Mouse (Mus musculus) left cerebral cortex, postnatal 25 days (tissue): ENCODE results near the gene Iba57. TPM values are rescaled to one million over a fixed set of nuclear protein-coding genes. Genes with fewer than 3 reads are reported as not detected.

Experiments used
- DNase-seq, 2 experiments: peaks; one replicate each; pipeline ENCODE4 v3.0.0; 2022; ENCODE audit warnings: low spot score in 2 of 2, mixed read lengths in 1 of 2
- intact Hi-C: fragments of 180-260 bp; cut with DNase I; formaldehyde crosslinking; loops from one replicate; pipeline ENCODE4 v1.15.1; 2025
- total RNA-seq, 2 experiments: library from RNA; stranded (reverse); gene quantifications; 2 replicates each; pipeline ENCODE4 v1.2.3; 2021

The Iba57 gene
- total RNA-seq, 2 experiments from 2014 or later: 7.1 to 8.8 TPM

DNA sequence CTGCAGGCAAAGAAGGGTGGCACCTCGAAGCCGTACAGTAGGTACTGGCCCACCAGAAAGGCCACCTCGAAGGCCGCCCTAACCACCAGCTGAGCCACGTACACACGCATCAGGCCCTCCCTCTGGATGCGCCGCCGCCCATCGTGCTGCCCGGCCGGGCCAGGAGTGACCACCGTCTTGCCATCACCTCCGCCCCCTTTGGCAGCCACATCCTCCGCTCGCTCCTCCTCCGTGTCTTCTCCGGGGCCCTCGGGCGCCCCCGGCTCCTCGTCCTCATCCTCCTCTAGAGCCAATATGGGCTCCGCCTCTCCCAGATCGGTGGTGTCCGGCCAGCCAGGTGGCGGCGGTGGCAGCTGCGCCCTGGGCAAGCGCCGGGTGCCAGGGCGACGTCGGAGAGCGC, 13.4 kb upstream of the Iba57 start:
- intact Hi-C loops: no loop called here
- DNase-seq: no peak

DNA sequence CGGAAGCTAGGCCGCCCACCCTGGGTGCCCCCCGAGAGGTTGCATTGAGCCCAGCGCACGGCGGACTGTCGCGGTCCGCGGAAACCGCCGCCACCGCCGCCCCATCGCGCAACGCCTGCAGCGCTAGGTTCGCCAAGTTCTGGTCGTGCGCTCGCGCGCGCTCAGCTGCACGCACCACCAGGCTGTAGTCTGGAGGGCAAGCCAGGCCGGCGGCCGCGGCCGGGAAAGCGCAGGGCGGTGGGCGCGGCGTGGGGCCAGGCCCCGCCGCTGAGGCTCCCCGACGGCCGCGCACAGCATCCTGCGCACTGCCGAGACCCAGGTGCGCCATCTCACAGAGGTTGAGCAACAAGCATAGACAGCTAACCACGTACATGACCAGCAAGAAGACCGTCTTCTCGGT, 12.9 kb upstream of the Iba57 start:
- intact Hi-C loops: no loop called here
- no peak for DNase-seq

DNA sequence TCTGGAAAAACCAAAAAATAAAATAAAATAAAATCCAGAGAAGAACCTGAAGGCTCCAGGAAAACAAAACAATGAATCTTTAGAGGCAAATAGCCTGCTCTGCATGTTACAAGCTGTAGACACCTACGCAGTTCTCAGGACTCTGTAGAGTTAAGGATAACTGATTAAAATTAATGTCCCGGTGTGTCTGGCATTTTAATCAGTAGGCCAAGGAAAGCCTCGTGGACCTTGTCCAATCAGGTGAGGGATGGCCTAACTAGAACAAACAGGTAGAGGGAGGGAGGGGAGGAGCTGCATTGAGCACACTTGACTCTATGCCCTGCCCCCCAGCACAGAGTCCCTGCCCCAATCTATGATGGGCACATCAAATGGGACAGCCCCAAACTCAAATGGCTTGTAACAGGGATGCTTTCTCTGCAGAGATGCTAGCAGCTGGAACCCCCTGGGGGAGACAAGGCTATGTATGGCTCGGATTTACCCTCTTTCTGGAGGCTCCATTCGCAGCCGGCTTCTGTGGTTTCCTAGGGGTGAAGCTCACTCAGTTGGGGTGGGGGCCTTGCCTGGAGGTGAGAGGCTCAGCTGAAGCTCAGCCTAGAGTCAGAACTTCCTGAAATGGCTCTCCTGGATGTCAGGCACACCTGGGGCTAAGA, 10.8 kb upstream of the Iba57 start:
- DNase-seq: no peak
- intact Hi-C loops: loop anchor here (5.0 kb wide), 1 partner anchor 103 kb away; no protein-coding TSS in a partner anchor

DNA sequence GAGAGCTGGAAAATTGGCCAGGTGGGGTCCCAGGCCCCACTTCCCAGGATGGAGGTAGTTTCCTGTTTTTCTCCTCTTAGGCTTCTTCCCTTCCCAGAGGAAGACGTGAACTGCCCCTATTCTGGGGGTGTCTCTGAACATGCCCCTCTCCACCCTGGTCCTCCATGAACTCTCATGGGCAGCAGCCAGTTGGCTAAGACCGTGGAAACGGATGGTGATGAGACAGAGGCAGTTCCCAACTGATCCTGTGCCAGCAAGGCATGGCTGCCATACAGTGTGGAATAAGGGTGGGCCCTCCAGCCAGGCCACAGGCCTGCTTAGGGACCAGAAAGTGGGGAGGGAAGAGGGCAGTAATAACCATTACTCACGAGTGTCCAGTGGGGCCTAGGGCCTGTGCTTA, 7.0 kb upstream of the Iba57 start:
- DNase-seq: no peak
- intact Hi-C loops: loop anchor here (5.0 kb wide), 1 partner anchor 107 kb away; no protein-coding TSS in a partner anchor

DNA sequence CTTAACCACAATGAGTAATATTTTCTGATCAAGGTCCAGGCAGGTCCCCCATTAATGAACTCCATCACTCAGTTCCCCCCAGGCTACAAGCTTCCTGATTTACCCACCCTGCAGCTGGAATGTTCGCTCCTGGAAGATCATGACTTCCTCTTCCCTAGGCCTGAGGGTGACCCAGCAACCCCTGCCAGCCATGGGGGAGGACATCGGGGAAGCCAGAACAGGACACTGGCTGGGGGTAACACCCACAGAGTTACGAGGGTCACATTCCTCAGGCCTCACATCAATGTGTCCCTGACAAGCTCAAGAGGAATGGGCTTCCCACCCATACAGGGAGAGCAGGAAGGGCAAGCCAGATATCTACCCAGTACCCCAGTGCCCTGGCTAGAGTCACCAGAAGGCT, 6.3 kb upstream of the Iba57 start:
- no peak for DNase-seq
- intact Hi-C loops: loop anchor here (5.0 kb wide), 1 partner anchor 107 kb away; no protein-coding TSS in a partner anchor

DNA sequence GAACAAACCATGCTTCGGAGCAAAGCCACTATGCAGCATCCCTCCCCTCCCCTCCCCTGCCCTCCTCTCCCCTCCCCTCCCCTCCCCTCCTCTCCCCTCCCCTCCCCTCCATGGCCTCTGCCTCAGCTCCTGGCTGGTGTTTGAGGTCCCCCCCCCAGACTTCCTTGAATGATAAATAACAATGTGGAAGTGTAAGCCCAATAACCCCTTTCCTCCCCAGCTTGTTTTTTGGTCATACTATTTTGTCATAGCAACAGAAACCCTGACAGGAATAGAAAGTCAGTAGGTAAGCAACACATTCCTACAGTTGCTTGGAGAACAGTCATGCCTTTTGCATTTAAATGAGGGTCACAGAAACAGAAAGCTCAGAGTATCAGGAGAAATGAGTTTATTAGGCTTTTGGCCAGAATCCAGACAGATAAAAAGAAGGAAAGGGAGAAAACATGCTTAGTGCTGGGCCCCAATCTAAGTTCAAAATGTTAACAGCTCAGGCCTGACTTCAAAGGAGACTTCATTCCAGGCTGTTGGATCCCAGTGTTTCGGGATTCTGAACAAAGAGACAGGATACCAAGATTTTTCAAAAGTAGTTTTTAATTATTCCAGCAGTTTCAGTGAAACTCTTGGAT, 2.2 kb upstream of the Iba57 start:
- intact Hi-C loops: no loop called here
- DNase-seq: no peak

DNA sequence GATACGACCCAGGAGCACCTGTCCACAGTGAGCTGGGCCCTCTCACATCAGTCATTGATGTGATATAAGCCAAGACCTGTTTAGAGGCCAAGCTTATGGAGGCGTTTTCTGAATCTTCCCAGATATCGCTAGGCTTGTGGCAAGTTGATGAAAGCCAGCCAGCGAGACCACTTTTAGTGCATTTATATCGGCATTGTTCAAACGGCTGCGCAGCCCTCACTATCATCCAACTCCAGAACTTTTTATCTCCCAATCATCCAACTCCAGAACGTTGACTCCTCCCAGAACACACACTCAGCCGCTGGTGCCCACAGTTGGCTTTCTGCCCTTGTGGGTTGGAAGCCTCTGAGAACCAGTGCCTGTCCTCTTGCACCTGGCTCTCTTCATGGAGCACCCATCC, 845 bp upstream of the Iba57 start:
- no peak for DNase-seq
- intact Hi-C loops: no loop called here

DNA sequence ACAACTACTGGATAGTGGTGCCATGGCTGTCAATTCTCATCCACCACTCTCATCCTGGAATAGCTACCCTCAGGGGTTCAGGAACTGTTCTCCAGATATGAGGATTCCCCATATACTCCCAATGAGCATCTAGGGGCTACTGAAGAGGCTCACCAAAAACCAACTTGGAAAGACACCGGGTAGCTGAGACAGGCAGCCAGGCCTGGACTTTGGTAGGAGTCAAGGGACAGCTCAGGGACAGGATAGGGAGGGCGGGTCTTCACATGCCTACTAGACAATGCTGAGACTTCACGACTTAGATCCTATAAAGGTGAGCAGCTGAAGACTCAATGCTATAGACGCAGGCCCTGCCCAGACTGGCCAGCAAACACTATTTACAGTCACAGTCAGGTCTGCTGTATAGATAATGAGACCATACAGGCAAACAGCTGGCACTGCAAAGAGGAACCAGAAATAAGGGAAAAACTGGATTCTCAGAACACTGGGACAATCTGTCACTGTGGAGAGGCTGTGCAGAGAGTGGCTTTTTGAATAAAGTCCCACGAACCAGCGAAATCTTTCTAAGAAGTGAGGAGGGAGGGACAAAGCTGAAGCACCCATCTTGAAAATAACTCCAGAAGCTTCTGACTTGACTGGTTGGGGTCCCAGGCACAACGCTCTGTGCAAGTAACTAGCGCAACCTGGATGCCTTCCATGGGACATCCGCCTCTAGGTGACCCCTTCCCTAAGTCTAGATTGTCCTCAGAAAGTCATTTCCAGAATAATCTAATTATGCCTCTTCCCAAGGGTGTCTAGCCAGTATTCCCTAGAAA, 890 bp downstream of the Iba57 start:
- DNase-seq: no peak
- intact Hi-C loops: no loop called here

DNA sequence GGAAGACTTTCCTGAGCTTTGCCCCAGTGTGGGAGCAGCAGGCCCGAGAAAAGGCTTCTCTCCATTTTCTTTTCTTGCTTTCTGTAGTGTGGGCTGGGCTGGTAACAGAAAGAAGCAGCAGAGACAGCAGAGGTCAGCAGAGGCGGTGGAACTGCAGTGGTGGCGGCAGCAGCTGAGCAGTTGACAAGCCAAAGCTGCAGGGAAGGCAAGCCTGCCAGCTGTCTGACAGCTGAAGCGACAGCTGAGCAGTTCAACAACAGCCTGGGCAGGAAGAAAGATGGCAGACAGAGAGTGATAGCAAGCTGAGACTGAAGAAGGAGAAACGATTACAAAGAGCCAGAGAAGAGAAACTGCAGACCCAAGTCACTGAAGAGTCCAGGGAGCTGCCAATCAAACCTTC, 2.1 kb downstream of the Iba57 start:
- intact Hi-C loops: no loop called here

DNA sequence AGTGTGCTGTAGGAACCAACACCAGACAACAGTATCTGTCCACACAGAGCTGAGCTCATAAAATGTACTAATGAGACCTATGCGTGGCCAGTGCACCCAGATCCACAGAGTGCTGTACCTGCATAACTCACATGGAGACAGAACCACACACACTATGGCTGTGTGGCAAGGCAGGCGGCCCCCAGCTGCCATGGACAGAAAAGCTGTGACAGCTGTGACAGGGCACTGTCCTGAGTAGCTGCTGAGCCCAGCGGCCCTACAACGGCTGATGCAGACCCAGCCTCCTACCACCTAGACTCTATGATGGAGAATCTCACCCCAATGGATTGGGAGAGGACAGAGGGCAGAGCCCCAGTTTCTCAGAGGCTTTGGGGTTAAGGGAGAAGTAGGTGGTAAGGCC, 4.0 kb downstream of the Iba57 start:
- no peak for DNase-seq
- intact Hi-C loops: no loop called here

More for the DNA sequence above, 2.1 kb downstream of the Iba57 start:
- no peak for DNase-seq

DNA sequence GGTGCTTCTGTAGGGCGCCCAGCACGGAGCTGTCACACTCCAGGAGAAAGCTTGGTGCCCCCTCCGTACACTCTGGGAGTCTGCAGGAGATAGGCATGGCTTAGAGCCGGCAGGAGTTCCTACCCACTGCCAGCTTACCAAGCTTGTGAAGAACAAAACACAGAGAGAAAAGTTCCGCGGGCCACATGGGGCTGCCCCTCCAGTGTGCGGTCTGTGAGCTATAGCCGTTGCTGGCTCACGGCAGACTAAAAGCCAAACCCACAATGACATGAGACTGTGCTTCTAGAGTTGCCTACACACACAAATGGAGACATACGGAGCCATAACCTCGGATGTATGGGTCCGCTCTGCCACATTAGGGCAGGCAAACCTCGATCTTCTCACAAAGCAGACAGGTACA, 4.4 kb downstream of the Iba57 start:
- intact Hi-C loops: no loop called here
- no peak for DNase-seq

DNA sequence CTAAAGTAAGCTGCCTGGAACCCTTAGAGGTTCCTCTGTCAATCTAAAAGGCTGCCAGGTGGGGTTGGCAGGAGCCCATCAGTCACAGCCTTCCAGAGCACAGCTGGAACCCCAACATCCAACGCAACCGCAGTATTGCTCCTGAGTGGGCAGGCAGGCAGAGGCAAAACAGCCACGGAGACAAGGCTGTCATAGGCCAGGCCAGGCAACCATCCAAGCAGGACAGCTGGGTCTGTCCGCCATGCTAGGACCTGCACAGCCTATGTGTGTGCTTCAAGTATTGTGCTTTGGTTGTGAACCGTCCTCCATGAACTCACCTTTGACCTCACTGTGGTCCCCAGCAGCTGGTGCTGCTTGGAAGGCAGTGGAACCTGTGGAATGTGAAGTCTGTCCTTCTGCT, 7.6 kb downstream of the Iba57 start:
- DNase-seq: no peak

DNA sequence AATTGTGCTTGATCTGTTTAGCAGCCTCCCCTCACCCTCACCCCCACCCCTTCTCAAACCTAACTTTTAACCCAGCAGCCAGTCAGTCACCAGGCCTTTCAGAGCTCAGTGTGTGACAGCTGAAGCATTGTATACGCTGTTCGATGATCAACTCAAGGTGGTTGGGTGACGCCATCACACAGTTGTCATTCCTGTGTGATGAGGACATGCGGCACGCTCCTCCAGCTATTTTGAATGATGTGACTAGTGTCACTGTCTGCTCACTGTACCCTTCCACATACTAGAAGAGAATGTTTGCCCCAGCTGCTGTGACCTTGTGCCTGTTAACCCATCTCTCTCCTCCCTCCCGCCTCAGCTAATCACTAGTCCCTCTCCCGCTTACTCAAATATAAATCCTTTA, 9.3 kb downstream of the Iba57 start:
- intact Hi-C loops: no loop called here
- DNase-seq: no peak

More for the DNA sequence above, 7.6 kb downstream of the Iba57 start:
- intact Hi-C loops: no loop called here

DNA sequence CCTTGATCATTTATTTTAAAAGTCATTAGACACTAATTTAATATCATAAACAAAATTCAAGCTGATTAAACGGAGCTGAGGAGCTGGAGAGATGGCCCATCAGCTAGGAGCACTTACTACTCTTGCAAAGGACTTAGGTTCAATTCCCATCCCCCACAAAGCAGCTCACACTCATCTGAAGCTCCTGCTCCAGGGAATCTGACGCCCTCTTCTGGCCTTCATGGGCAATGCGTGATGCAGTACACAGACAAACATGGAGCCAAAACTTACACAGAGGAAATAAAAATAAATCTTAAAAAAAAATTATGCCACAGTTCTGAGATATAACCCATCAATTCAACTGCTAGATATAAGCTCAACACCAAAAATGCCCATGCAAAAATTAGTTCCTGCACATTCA, 11.8 kb downstream of the Iba57 start:
- DNase-seq: no peak
- intact Hi-C loops: no loop called here

DNA sequence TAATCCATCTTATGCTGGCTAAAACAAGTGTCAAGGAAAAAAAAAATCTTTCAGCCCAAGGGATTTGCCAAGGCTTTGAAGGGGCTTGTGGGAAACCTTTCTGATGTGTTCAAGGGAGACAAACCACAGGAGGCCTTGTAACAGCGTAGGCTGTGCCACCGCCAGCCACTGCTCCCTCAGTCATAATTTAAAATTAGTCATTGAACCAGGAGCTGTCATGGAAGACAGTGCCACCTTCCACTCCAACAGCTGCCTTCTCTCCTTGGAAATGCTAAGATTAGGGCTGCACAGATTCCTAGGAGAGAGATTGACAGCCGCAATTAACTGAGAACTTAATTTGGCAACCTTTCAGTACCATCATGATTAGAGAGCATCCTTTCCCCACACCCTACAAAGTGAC, 14.2 kb downstream of the Iba57 start:
- intact Hi-C loops: no loop called here
- DNase-seq: no peak

DNA sequence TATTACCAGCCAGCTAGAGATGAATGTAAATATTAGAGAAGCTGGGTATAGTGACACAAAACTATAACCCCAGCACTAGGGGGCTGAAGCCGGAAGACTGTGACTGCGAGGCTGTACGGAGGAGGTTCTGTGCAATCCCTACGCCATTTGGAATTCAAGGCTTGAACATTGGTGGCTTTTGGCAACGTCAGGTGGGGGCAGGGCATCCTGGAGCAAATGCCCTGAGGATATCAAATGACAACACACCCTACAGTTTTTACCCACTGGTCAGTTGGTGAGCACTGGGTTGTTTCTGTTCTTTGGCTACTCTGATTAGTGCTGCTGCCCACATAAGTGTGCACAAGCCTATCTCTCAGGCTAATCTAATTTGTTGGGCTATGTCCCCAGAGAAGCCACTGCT, 20.6 kb downstream of the Iba57 start:
- DNase-seq: no peak
- intact Hi-C loops: no loop called here

DNA sequence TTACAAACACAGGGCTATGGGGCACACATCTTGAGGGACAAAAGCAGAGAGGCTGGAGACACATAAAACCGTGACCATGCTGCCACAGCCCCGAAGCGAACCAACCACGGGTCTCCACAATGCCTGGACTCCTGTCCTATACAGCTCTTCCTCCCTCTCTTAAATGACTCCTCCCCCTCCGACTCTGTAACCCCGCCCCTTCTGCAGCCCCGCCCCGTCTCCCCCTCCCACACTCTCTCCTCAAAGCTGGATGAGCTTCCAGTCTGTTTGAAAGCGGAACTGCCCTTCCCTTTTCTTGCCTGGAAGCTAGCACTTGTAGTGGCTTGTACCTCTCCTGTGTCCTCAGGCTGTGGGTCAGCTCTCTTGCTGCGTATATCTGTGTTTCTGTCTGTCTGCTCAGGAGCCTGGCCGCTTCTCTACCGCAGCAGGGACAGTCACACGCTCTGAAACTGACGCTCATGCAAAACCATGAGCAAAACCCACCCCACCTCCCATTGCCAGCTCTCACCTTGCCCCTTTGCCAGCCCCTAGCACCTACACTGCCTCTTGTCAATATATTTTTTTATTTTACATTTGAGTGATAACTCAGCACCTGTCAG, 21.7 kb downstream of the Iba57 start:
- intact Hi-C loops: no loop called here
- DNase-seq: no peak

DNA sequence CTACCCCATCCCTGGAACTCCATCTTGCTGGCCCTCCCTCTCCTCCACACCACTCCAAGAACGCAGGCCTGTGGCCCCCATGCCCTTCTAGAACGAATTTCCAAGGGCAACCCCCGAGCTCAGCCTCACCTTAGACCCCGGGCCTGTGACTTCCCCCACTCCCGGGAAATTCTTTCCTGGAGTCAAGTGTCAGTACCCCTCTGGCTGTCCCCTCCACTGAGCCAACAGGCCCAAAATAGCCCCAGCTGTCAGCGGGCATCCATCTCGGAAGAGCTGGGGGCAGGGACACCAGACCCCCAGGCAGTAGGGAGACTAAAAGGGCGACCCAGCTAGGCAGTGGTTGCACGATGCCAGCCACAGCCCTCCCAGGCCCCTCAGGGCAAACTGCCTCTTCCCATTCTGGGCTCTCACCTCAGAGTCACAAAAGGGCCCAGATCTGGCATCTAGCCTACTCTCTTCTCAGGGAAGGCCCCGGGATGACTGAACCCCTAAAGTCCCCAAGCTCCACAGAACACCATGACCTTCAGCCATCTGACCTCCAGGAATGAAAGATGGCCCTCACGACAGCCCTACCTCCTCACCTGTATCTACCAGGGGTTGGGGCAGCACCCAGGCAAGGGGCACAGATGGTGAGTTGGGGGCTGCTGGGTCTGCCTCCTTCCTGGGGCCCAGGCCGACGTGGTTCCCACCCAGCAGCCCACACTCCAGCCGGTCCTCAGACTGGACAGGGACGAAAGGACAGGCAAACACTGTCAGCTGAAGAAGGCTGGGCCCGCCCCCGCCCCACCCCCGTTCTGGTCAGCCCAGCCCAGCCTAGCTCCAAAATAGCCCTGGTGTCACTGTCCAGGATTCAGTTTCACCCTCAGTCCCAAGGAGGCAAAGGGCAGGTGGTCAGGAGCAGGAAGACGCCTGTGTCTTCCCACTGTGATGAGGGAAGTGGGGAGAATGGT, 24.7 kb downstream of the Iba57 start:
- DNase-seq: no peak
- intact Hi-C loops: no loop called here

DNA sequence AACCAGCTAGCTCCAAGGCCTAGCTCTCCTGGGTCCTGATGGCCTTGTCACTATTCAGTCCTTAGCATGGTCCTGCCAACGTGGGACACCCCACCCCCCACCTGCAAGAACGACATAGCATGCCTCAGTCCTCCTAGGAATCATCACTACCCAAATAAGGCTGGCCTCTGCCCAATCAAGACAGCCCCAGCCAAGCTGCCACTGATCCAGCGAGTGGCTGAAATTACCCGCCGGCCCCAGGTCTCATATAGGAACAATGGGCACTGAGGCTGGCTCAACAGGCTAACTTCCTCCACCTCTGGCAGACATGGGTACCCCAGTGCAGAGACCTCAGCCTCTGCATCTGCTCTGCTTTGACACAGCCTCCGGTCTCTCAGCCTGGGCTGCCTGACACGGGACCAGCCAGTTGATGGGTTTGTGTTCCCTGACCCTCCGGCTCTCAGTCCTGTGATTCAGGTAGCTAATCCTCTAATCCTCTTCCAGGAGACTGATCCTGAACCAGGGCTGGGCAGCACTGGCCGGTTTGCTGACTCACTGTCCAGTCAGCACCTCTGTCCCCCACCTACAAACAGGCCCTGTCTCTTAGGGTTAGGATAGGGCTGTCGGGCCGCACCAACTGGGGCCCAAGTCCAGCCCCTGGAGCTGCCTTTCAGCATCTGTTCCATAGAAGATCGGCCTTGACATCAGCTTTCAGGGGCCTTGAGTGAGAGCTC, 26.4 kb downstream of the Iba57 start:
- intact Hi-C loops: no loop called here
- DNase-seq: no peak
